Mouse (Mus musculus) forebrain, postnatal 0 days (tissue): Measurements from ENCODE around the gene Uspl1. TPM values are rescaled to one million over a fixed set of nuclear protein-coding genes. Genes with fewer than 3 reads are reported as not detected.

Source experiments
- ATAC-seq: fragments of 200-750 bp; cut with Nextera tagmentation; 2 replicates; pipeline ENCODE4 v1.8.0; 2017; ENCODE audit warnings: mild to moderate bottlenecking, moderate library complexity
- DNase-seq: peaks from one replicate; pipeline ENCODE4 v3.0.0-alpha.2; 2015
- H3K27ac ChIP-seq: fragments of 300-500 bp; sonication (generic); 2 replicates; pipeline ENCODE4 v1.5.1; 2014; ENCODE audit warnings: low read depth, mild to moderate bottlenecking, antibody characterized with exemption, low read length, moderate library complexity, mixed read lengths
- H3K27me3 ChIP-seq: fragments of 300-500 bp; sonication (generic); 2 replicates; pipeline ENCODE4 v1.6.1; 2014; ENCODE audit warnings: mild to moderate bottlenecking, low read length, mixed read lengths; ENCODE audit not compliant: insufficient read depth
- H3K36me3 ChIP-seq: fragments of 300-500 bp; sonication (generic); 2 replicates; pipeline ENCODE4 v1.6.1; 2014; ENCODE audit warnings: mild to moderate bottlenecking, moderate library complexity; ENCODE audit not compliant: insufficient read depth
- H3K4me1 ChIP-seq: fragments of 300-500 bp; sonication (generic); 2 replicates; pipeline ENCODE4 v1.6.1; 2014; ENCODE audit warnings: antibody characterized with exemption; ENCODE audit not compliant: insufficient read depth
- H3K4me2 ChIP-seq: fragments of 300-500 bp; sonication (generic); 2 replicates; pipeline ENCODE4 v1.6.1; 2014; ENCODE audit warnings: low read depth, mild to moderate bottlenecking, moderate library complexity
- H3K4me3 ChIP-seq: fragments of 300-500 bp; sonication (generic); 2 replicates; pipeline ENCODE4 v1.5.1; 2014; ENCODE audit warnings: low read depth, low read length, mixed read lengths
- H3K9ac ChIP-seq: fragments of 300-500 bp; sonication (generic); 2 replicates; pipeline ENCODE4 v1.6.1; 2014; ENCODE audit warnings: mild to moderate bottlenecking
- H3K9me3 ChIP-seq: fragments of 300-500 bp; sonication (generic); 2 replicates; pipeline ENCODE4 v1.6.1; 2016; ENCODE audit warnings: low read length
- CTCF ChIP-seq: sonication (generic); IDR thresholded peaks from 2 replicates; pipeline ENCODE4 v1.5.1; 2016; ENCODE audit warnings: antibody characterized with exemption, control low read depth, low read depth
- WGBS: fragments of 180-500 bp; shearing (Covaris S2); extraction: QIAGEN DNeasy Blood & Tissue Kit; methylation state at CpG from one replicate; pipeline ENCODE4 v1.1.7; 2014; 5-methylcytosine and 5-hydroxymethylcytosine counted together
- polyA plus RNA-seq: library from polyadenylated mRNA; unstranded; fragments of >200 nt; fragmentation: Nextera tagmentation; extraction: Ambion mirVana; gene quantifications from 2 replicates; pipeline ENCODE4 v1.2.1, GENCODE M21; 2015
- total RNA-seq: library from RNA; depleted of rRNA; stranded (reverse); fragments of >200 nt; gene quantifications from 2 replicates; pipeline ENCODE4 v1.2.3, GENCODE M21; 2014

The Uspl1 gene
- total and polyA plus RNA-seq, 2 experiments from 2014 or later: 41.8 to 61.3 TPM

GRCm38 (mm10) chr5:149168051-149168450 is 16.1 kb upstream of the Uspl1 start:
- H3K9me3 ChIP-seq: no peaks in the 10 kb centered on the region
- TF ChIP-seq CTCF: no peak
- no peak overlapping the region for H3K9ac ChIP-seq
- no peak for DNase-seq
- H3K27me3 ChIP-seq: no peaks in the 10 kb centered on the region
- no peaks in the 10 kb centered on the region for H3K4me1 ChIP-seq
- WGBS: 87% methylated on average over 2 of the region's 2 CpGs
- no peak overlapping the region for H3K4me2 ChIP-seq
- ATAC-seq: no peak
- H3K4me3 ChIP-seq: no peak overlapping the region
- H3K27ac ChIP-seq: no peak overlapping the region
- H3K36me3 ChIP-seq: no peaks in the 10 kb centered on the region

- Histone ChIP-seq H3K4me3 (no peak overlapping the region), H3K4me2 (no peak overlapping the region), H3K4me1 (no peaks in the 10 kb centered on the region), H3K27ac (no peak overlapping the region), H3K9ac (no peak overlapping the region), H3K36me3 (no peaks in the 10 kb centered on the region), H3K9me3 (no peaks in the 10 kb centered on the region), H3K27me3 (no peaks in the 10 kb centered on the region)
- ATAC-seq (no peak), DNase-seq (peak; percentile 31)
- no peak for TF ChIP-seq CTCF
- 65% methylated on average over 9 of the region's 9 CpGs for WGBS
Observed at GRCm38 (mm10) chr5:149168816-149169215, 15.3 kb upstream of the Uspl1 start.

GRCm38 (mm10) chr5:149170841-149171588 is 13.1 kb upstream of the Uspl1 start:
- Histone ChIP-seq H3K4me1 (no peaks in the 10 kb centered on the region), H3K4me2 (no peak overlapping the region), H3K36me3 (no peaks in the 10 kb centered on the region), H3K9ac (no peak overlapping the region), H3K27ac (no peak overlapping the region), H3K4me3 (no peak overlapping the region), H3K27me3 (no peaks in the 10 kb centered on the region), H3K9me3 (no peaks in the 10 kb centered on the region)
- ATAC-seq: no peak
- no peak for TF ChIP-seq CTCF
- DNase-seq: no peak
- WGBS: 50% methylated on average over 8 of the region's 8 CpGs

- DNase-seq (no peak), ATAC-seq (no peak)
- 73% methylated on average over 10 of the region's 10 CpGs for WGBS
- TF ChIP-seq CTCF: no peak
- Histone ChIP-seq H3K4me2 (no peak overlapping the region), H3K4me3 (no peak overlapping the region), H3K4me1 (no peaks in the 10 kb centered on the region), H3K9ac (no peak overlapping the region), H3K27ac (no peak overlapping the region), H3K27me3 (no peaks in the 10 kb centered on the region), H3K9me3 (no peaks in the 10 kb centered on the region), H3K36me3 (no peaks in the 10 kb centered on the region)
Observed at GRCm38 (mm10) chr5:149172246-149172645, 11.9 kb upstream of the Uspl1 start.

GRCm38 (mm10) chr5:149174527-149174926 is 9.6 kb upstream of the Uspl1 start:
- no peak overlapping the region for H3K4me3 ChIP-seq

GRCm38 (mm10) chr5:149175736-149176135 is 8.4 kb upstream of the Uspl1 start:
- no peaks in the 10 kb centered on the region for H3K36me3 ChIP-seq
- no peak for DNase-seq
- no peak overlapping the region for H3K4me2 ChIP-seq
- WGBS: 78% methylated on average over 6 of the region's 6 CpGs
- no peaks in the 10 kb centered on the region for H3K27me3 ChIP-seq
- no peak for TF ChIP-seq CTCF
- no peaks in the 10 kb centered on the region for H3K9me3 ChIP-seq
- H3K4me3 ChIP-seq: no peak overlapping the region
- no peak for ATAC-seq
- no peak overlapping the region for H3K9ac ChIP-seq
- H3K27ac ChIP-seq: no peak overlapping the region
- H3K4me1 ChIP-seq: no peaks in the 10 kb centered on the region

More at GRCm38 (mm10) chr5:149174527-149174926, 9.6 kb upstream of the Uspl1 start:
- DNase-seq (no peak), ATAC-seq (no peak)
- Histone ChIP-seq H3K9me3 (no peaks in the 10 kb centered on the region), H3K9ac (no peak overlapping the region), H3K4me2 (no peak overlapping the region), H3K4me1 (no peaks in the 10 kb centered on the region), H3K27me3 (no peaks in the 10 kb centered on the region), H3K27ac (no peak overlapping the region), H3K36me3 (no peaks in the 10 kb centered on the region)
- WGBS: 91% methylated on average over 7 of the region's 7 CpGs
- TF ChIP-seq CTCF: no peak

- no peaks in the 10 kb centered on the region for H3K36me3 ChIP-seq
- H3K4me1 ChIP-seq: no peaks in the 10 kb centered on the region
- H3K27ac ChIP-seq: no peak overlapping the region
- H3K9me3 ChIP-seq: no peaks in the 10 kb centered on the region
- no peak overlapping the region for H3K4me3 ChIP-seq
- ATAC-seq (no peak), DNase-seq (no peak)
- H3K27me3 ChIP-seq: no peaks in the 10 kb centered on the region
- no peak overlapping the region for H3K9ac ChIP-seq
- no peak for TF ChIP-seq CTCF
- no peak overlapping the region for H3K4me2 ChIP-seq
- WGBS: 90% methylated on average over 5 of the region's 5 CpGs
Observed at GRCm38 (mm10) chr5:149178095-149178494, 6.1 kb upstream of the Uspl1 start.
